Mouse (Mus musculus): Measurements from ENCODE around the gene Rnf220.
"Not testable (repeated sequence)": the region's sequence is repeated elsewhere in the genome, so short reads cannot be mapped to it uniquely, and the experiment has no call there.

Gene Rnf220

DNA sequence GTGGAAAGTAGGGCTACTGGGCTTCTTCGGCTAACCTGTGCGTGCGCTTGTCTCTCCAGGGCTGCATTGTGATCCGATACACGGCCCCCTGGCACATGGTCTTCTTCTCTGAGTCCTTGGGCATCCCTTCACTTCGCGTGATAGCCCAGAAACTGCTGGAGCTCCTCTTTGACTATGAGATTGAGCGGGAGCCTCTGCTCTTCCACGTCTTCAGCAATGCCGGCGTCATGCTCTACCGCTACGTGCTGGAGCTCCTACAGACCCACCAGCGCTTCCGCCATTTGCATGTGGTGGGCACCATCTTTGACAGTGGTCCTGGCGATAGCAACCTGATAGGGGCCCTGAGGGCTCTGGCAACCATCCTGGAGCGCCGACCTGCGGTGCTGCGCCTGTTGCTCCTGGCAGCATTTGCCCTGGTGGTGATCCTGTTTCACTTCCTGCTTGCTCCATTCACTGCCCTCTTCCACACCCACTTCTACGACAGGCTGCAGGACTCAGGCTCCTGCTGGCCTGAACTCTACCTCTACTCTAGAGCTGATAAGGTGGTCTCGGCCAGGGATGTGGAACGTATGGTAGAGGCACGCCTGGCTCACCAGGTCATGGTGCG lies 228.9 kb downstream of the Rnf220 start:
- in situ Hi-C loops (cut with MboI; ENCODE audit: low pct_unique_long_range_greater_than_20kb in 1 of 2, low sequenced_read_pairs in 2 of 2, unreplicated experiment in 1 of 2): loop anchor here in 1 of 2 experiments (5.0 kb wide), 1 partner anchor 36 kb away; no protein-coding TSS in a partner anchor

DNA sequence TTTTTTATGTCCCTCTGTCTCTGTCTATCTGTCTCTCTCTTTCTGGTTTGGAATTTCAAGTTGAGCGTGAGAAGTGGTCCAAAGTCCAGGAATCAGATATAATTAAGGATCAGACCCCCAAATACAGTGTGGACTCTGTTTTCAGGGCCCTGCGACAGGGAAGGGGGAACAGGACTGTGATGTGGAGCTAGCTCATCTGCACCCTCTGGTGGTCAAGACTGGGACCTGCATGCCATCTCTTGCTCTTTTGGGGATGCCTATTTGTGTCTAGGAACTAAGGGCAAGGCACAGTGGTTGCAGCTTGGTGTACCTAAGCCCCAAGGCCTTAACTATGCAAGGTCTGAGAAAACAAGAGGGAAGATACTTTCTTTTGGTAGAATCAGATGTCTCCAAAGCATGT lies 229.6 kb downstream of the Rnf220 start:
- in situ Hi-C loops (cut with MboI; ENCODE audit: low pct_unique_long_range_greater_than_20kb in 1 of 2, low sequenced_read_pairs in 2 of 2, unreplicated experiment in 1 of 2): loop anchor here in 1 of 2 experiments (5.0 kb wide), 1 partner anchor 35 kb away; no protein-coding TSS in a partner anchor

DNA sequence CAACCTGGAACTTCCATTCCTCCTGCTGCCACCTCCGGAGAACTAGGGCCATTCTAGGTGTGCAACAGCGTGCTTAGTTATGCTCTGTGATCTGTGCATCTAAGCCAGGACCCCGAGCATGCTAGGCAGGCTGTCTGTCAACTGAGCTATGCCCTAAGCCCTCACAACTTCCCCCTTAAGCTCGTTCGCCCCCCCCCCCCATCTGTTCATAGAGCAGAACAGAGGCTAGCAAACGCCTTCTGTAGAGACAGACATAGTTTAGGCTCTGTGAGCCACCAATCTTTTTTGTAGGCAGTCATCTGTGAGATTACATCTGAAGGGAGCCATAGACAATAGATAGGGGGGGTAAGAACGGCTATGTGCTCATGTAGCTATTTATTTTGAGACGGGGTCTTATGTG lies 233.9 kb downstream of the Rnf220 start:
- in situ Hi-C loops (cut with MboI; ENCODE audit: low pct_unique_long_range_greater_than_20kb in 1 of 2, low sequenced_read_pairs in 2 of 2, unreplicated experiment in 1 of 2): no loop called here

DNA sequence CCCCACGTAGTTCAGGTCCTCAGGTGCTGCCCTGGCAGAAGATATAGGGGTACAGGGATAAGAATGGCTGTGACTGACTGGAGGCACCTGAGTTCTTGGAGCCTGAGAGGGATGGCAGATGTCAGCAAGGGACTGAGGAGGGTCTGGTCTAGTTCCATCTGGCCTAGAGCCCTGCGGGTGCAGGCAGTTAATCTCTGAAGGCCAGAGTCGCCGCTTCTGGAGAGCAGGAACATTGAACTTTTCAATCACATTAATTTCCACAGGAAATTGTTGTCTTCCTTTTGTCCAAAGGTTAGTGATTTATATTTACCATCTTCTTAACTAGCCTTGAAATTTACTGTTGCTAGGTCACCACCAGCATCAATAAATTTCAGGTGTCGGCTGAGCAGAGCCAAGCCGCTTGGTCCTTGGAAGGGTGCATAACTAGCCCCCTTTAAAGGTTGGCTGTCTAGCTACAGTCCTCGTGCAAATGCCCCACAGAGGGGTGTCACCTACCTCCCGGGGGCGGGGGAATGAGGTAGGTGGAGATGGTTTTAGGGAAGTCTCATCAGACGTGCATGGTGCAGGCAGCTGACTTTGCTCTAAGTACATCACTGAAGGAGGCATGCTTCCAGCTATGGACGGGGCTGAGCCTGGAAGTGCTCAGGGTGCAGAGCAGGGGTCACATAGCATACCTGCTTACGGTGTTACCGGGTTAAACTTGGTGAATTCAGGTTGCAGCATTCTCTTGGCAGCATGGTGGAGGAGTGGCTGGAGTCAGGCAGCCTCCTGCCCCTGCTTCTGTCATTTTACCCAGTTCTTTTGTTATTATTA lies 234.5 kb downstream of the Rnf220 start:
- in situ Hi-C loops (cut with MboI; ENCODE audit: low pct_unique_long_range_greater_than_20kb in 1 of 2, low sequenced_read_pairs in 2 of 2, unreplicated experiment in 1 of 2): no loop called here

DNA sequence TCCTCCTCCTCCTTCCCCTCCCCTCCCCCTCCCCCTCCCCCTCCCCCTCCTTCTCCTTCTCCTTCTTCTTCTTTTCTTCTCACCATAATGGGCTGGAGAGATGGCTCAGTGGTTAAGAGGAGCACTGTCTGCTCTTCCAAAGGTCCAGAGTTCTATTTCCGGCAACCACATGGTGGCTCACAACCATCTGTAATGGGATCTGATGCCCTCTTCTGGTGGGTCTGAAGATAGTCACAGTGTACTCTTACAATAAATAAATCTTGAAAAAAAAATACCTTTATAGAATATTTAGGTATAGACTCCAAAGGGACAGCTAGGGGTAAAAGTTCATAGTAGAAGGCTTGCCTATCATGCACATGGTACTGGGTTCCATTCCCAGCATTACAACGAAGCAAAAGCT lies 235.6 kb downstream of the Rnf220 start:
- in situ Hi-C loops (cut with MboI; ENCODE audit: low pct_unique_long_range_greater_than_20kb in 1 of 2, low sequenced_read_pairs in 2 of 2, unreplicated experiment in 1 of 2): no loop called here

DNA sequence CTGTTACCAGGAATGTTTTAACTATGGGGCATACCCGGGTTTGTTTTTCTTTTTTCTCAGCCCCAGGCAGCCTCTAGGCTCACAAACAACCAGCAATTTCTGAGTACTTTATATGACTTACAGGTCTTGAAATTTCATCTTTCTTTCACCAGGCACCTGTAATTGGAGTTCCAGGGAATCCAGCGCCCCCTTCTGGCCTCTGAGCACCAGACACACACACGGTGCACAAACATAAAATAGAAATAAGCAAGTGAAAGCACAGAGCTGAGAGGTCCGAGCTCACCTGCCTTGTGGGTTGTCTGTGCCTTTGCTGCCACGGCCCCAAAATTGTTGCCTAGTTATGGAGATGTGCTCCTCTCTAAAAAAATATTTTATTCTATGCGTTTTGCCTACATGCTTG lies 236.9 kb downstream of the Rnf220 start:
- in situ Hi-C loops (cut with MboI; ENCODE audit: low pct_unique_long_range_greater_than_20kb in 1 of 2, low sequenced_read_pairs in 2 of 2, unreplicated experiment in 1 of 2): not testable (repeated sequence)

DNA sequence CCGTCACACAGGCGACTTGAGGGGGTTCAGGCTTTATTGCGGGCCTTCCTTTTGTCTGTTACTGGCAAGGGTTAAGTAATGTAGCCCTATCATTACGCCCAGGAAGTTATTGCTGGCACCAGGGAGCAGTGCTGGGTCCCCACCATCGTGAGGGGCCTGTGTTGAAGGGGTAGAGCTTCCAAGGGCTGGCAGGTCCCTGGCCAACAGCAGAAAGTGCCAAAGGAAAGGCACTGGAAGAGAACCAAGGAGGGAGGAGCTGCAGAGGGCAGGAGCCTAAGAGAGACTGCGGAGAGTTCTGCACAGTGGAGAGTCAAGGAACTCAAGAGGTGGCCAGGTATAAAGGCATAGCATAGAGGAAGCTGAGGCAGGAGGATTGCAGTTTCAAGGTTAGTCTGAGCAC lies 242.2 kb downstream of the Rnf220 start:
- in situ Hi-C loops (cut with MboI; ENCODE audit: low pct_unique_long_range_greater_than_20kb in 1 of 2, low sequenced_read_pairs in 2 of 2, unreplicated experiment in 1 of 2): no loop called here

DNA sequence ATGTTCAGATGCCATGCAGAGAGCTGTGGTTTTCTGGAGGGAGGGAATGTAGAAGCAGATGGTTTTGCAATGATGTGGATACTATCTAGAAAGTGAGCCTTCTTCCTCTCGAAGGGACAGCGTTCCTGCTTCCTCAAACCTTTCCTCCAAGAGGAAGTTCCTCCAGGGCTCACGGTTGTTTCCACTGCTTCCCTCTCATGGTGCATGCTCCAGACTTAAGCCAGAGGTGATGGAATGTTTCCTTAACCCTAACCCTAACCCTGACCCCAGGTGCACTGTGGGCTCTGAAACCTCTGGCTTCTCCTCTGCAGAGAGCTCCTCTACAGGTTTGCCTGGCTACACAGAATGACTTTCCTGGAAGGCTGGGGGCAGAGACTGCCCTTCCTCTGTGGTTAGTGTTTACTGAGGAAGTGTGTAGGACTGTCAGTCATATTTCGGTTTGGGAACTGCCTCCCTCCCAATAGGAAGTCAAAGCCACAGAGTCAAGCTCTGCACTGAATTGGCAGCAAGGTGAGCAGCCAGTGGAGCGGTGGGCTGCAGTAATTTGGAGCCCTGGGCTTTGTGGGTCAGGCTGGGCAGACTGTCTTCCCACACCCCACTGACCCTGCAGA lies 242.7 kb downstream of the Rnf220 start:
- in situ Hi-C loops (cut with MboI; ENCODE audit: low pct_unique_long_range_greater_than_20kb in 1 of 2, low sequenced_read_pairs in 2 of 2, unreplicated experiment in 1 of 2): no loop called here

DNA sequence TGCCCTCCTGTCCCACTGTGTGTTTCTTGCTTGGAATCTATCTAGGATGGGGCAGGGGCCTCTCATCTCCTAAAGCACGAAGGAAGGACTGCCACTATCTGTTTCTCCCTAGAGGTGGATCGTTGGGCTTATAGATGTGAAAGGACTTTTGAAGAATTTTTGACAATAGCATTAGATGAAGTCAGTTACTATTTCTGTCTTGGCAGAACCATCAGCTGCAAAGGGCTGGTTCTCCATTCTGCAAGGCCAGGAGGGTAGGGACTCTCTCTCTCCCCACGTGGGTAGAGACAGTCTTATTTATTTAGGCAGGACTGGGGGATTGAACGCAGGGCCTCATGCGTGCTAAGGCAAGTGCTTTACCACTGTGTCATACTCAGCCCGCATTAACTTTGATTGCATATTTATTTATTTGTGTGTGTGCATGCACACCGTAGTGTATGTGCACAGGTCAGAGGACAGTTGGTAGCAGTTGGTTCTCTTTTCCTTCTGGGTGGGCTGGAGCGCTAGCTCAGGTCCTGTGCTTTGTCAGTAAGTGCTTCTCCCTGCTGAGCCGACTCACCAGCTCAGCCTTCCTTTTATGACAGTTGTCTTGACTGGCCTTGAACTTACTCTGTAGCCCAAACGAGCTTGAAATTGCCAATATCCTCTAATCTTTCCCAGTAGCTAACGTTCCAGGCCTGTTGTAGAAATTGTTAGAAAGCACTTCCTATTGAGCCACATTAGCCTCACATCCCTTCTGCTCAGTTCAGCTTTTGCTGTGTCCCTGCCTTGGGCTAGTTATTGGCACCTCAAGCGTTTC lies 243.4 kb downstream of the Rnf220 start:
- in situ Hi-C loops (cut with MboI; ENCODE audit: low pct_unique_long_range_greater_than_20kb in 1 of 2, low sequenced_read_pairs in 2 of 2, unreplicated experiment in 1 of 2): no loop called here

DNA sequence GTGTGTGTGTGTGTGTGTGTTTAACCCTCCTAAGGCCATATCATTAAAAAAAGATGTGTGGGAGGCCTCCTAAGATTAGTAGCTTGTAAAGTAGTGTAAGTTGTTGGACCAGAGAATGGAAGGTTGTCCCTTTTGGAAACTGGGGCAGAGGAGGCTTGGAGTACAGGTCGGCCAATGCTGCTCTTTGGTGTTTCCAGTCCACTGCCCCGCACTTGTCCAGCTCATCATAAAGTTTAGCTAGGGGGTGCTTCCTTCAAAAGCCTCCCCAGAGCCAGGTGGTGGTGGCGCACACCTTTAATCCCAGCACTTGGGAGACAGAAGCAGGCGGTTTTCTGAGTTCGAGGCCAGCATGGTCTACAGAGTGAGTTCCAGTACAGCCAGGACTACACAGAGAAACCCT lies 244.1 kb downstream of the Rnf220 start:
- in situ Hi-C loops (cut with MboI; ENCODE audit: low pct_unique_long_range_greater_than_20kb in 1 of 2, low sequenced_read_pairs in 2 of 2, unreplicated experiment in 1 of 2): no loop called here

DNA sequence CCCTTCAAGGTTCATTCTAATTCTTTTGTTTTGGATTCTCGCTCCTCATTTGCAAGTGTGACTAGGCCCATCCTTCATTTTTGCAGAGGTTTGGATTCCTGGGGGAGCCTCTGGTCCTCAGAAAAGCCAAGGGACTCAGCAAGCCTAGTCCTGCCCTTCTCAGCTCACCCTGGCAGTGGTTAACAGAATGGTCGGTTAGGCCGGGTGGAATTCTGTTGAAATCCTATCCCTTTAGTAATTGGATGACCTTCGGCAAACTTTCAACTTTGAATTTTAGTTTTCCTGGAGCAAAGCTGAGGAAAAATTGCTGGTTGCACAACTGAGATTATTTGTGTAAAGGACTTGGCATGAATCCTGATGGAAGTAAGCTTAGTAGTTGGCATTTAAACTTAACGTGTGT lies 244.5 kb downstream of the Rnf220 start:
- in situ Hi-C loops (cut with MboI; ENCODE audit: low pct_unique_long_range_greater_than_20kb in 1 of 2, low sequenced_read_pairs in 2 of 2, unreplicated experiment in 1 of 2): no loop called here

DNA sequence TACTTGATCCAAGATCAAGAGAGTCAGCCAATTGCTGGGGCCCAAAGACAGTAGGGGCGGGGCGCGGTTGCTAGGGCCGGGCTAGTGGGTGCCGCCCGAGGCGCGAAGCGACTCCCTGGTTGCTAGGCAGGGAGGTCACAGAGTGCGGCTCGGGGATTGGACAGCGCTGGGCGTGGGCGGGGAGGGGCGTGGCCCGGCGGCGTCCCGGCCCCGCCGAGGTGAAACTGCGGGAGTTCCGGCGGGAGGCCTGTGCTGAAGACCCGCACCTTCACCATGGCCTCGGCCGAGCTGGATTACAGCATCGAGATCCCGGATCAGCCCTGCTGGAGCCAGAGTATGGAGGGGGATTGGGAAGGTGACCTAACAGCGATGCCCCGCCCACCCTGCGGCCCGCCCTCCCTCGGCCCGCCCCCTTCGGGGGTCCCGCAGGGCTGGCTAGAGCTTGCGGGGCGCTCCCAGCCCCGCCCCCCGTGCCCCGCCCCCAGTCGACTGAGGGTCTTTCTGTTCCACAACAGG lies 245.0 kb downstream of the Rnf220 start, which contains the start of the genes Tmem53 and Armh1:
Gene Tmem53 (plus strand): TSS at position 151 of the 516 bp plus-strand sequence.
Gene Armh1 (minus strand): TSS at position 325 of the 516 bp plus-strand sequence.
- in situ Hi-C loops (cut with MboI; ENCODE audit: low pct_unique_long_range_greater_than_20kb in 1 of 2, low sequenced_read_pairs in 2 of 2, unreplicated experiment in 1 of 2): no loop called here

DNA sequence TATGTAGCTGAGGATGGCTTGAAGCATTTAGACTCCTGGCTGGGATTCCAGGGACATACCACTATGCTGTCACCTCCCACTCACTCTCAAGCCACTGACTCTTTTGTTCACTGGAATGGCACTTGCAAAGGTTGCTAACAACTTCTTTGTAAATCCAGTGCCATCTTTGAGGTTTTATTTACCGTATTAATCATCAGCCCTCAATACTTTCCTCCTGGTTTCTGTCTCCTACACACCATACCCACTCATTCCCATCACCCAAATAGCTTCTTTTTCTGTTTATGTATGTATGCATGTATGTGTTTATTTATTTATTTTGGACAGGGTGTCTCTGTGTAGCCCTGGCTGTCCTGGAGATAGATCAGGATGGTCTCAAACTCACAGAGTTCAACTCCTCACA lies 245.9 kb downstream of the Rnf220 start:
- in situ Hi-C loops (cut with MboI; ENCODE audit: low pct_unique_long_range_greater_than_20kb in 1 of 2, low sequenced_read_pairs in 2 of 2, unreplicated experiment in 1 of 2): no loop called here

DNA sequence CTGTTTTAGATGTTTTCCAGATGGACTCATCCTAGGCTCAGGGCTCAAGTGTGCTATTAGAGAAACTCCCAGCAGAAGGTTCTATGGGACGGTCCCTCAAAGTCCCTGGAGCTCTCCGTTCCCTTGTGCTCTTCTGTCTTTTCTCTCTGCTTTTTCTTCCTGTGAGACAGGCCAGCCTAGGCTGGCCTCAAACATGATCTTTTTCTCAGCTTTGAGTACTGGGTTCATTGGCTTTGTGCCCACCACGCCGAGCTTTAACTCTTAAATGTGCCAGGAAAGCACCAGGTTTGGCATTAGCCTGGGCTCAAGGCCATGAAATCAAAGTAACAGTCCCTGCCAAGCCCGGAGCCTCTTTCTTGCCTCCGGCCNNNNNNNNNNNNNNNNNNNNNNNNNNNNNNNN lies 256.0 kb downstream of the Rnf220 start:
- in situ Hi-C loops (cut with MboI; ENCODE audit: low pct_unique_long_range_greater_than_20kb in 1 of 2, low sequenced_read_pairs in 2 of 2, unreplicated experiment in 1 of 2): no loop called here

DNA sequence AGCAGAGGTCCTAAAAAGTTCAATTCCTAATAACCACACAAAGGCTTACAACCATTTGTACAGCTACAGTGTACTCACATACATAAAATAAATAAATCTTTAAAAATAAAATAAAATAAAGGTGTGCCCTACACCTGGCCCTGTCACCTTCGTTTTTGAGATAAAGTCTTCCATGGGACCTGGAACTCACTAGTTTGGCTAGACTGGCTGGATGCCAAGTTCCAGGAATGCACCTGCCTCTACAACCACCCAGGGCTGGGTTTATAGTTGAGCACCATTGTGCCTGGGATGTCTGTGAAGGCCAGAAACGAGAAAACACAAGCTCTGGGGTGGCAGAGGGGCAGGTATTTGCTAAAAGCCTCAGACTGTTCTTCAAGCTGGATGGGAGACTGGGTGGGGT lies 257.7 kb downstream of the Rnf220 start:
- in situ Hi-C loops (cut with MboI; ENCODE audit: low pct_unique_long_range_greater_than_20kb in 1 of 2, low sequenced_read_pairs in 2 of 2, unreplicated experiment in 1 of 2): no loop called here

DNA sequence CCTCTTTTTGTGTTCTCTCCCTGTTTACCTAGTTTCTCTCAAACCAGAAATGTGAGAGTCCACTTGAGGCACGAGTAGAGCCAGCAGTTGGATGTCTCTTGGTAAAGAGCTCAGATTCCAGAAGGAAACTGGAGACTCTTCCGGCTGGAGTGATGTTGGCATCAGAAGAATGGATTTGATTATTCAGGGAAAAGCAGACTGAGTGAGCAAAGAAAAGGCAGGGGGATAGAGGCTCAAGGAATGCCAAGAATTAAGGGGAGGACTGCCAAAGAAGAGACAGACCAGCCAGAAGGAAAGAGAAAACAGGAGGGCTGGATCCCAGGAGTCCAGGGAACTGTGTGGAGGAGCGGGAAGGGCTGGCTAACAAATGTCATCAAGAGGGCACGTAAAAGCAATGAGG lies 261.0 kb downstream of the Rnf220 start:
- in situ Hi-C loops (cut with MboI; ENCODE audit: low pct_unique_long_range_greater_than_20kb in 1 of 2, low sequenced_read_pairs in 2 of 2, unreplicated experiment in 1 of 2): no loop called here

DNA sequence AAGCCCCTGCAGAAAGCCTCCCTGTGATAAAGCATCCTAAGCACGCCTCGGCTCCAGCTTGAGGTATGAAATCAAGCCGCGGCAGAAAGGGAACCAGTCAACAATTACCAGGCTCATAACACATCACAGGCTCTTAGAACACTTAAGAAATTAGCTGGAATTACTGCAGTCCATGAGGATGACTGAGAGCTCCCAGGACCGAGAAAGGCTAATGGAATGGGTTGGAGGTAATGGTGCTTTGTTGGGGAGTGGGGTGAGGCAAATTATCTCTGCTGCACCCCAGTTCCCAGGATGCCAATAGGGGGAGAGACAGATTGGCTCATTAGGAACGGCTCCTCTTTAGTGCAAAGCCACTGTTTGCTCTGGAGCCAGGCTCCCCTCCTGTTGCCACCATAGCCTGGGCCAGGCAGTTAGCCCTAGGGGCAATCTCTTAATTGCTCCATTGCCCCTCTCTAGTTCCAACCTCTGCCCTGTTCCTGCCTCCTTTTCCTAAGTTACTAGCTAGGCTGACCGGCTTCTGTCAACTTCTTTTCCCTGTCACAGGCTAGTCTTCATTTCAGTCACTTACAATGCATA lies 262.6 kb downstream of the Rnf220 start:
- in situ Hi-C loops (cut with MboI; ENCODE audit: low pct_unique_long_range_greater_than_20kb in 1 of 2, low sequenced_read_pairs in 2 of 2, unreplicated experiment in 1 of 2): loop anchor here in 1 of 2 experiments (5.0 kb wide), 1 partner anchor 33 kb away; no protein-coding TSS in a partner anchor

DNA sequence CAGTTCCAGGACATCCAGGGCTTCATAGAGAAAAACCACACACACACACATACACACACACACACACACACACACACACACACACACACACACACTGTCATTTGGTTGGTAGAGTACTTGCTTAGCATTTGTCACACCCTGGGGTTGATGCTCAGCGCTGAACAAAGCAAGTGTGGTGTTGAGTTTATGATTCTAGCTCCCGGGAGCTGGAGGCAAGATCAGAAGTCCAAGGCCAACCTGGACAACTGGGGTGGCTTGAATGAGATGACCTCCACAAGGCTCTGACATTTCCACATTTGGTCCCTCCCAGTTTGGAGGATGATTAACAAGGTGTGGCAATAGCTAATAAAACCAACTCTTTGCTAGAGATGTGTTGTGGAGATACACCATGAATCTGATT lies 265.6 kb downstream of the Rnf220 start:
- in situ Hi-C loops (cut with MboI; ENCODE audit: low pct_unique_long_range_greater_than_20kb in 1 of 2, low sequenced_read_pairs in 2 of 2, unreplicated experiment in 1 of 2): loop anchor here in 1 of 2 experiments (5.0 kb wide), 1 partner anchor 36 kb away; no protein-coding TSS in a partner anchor

Data from mouse embryonic stem cell (cell line).